Mouse (Mus musculus) brown adipose tissue, adult 24 weeks (tissue): ENCODE data around the gene Cd46. TPM values are rescaled to one million over a fixed set of nuclear protein-coding genes. Genes with fewer than 3 reads are reported as not detected.

Source experiments
- H3K27ac ChIP-seq: fragments of 200-500 bp; replicated peaks from 2 replicates; pipeline ENCODE4 v1.5.1; 2012; ENCODE audit warnings: low read depth, mild to moderate bottlenecking, low read length
- H3K4me1 ChIP-seq: fragments of 200-500 bp; 2 replicates; pipeline ENCODE4 v1.6.1; 2012; ENCODE audit warnings: low read length, mixed read lengths; ENCODE audit not compliant: control insufficient read depth, insufficient read depth, insufficient read length
- H3K4me3 ChIP-seq: fragments of 200-500 bp; 2 replicates; pipeline ENCODE4 v1.5.1; 2012; ENCODE audit warnings: low read depth, mild to moderate bottlenecking, low read length, moderate library complexity; ENCODE audit not compliant: insufficient read depth
- polyA plus RNA-seq: library from polyadenylated mRNA; stranded (reverse); fragments of >200 nt; gene quantifications from 2 replicates; pipeline ENCODE4 v1.2.4, GENCODE M21; 2012; ENCODE audit not compliant: missing spikeins, insufficient read depth, insufficient read length

Cd46 gene
- 0.67 and 1.1 TPM in 2 replicates for polyA plus RNA-seq

DNA sequence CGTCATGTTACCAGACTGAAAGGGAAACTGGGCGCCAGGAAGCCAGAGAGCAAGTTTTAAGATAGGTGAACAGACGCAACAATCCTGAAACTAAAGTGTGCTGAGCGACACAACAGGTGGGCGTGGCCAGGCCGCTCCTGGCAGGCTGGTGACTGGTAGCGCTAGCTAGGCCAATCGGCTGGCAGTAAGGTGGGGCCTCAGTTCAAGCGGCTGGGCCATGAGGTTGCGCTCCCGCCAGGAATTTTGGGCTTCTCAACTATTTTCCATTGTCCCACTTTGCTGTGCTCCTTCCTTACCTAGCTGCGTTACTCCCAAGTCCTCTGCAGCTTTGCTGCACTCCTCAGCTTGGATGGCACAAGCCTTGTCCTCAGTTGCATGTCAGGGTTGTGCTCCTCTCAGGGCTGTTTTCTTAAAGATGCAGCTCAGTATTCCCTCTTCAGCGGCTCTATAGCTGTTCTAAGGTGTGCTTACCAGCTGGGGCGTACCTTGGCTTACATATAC lies at the start of gene Cd46:
TSS of gene Cd46 (minus strand) at position 30 of the 501 bp plus-strand sequence.
- peak within 1 kb of the TSS; percentile 56 for H3K4me3 ChIP-seq
- H3K4me1 ChIP-seq, result no peaks in the 10 kb centered on the region; the same call in 1 of the 2 replicates
- peak within 1 kb of the TSS; percentile 51 for H3K27ac ChIP-seq

DNA sequence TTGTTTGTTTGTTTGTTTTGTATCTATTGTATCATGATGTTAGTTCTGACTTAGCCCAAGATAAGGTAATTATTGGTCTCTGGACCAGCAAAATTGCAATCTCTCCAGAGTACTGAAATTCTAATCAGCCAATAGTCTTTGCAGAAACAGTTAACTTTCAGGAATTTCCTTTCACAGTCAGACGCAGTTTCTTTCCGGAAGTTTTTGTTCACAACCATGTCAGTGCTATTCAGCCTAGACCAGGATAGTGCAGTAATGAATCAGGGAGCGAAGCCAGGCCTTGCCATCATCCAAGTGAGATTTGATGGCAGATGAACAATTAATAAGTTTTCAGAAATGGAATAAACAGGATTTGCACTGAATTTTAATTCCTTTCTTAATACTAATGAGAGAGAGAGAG lies 40.0 kb upstream of the Cd46 start:
- peaks cover 2% of the 10 kb centered on the region; the same call in 1 of the 2 replicates for H3K4me1 ChIP-seq
- H3K27ac ChIP-seq, result 0 out of 2 replicates have a peak overlapping the region, but pooled peaks have one; percentile 37
- H3K4me3 ChIP-seq, result peak overlapping the region; percentile 30; the same call in 1 of the 2 replicates

DNA sequence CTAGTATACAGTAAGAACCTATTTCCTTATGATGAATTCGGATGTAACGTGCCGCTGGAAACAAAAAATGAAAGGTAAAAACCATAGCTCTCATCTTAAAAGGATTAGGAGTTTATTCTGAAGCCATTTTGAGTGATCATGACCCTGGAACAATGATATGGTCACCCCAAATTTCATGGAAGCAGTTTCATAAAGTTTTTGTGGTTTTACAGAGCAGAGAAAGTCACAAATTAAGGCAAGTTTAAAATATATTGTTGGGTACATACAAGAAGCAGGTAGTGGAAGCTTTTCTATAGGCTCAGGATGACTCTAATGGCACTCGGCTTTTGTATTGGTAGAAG lies 39.6 kb upstream of the Cd46 start:
- Histone ChIP-seq H3K27ac (peak overlapping the region; percentile 98), H3K4me3 (peak overlapping the region; percentile 92), H3K4me1 (peaks cover 2% of the 10 kb centered on the region; the same call in 1 of the 2 replicates)

DNA sequence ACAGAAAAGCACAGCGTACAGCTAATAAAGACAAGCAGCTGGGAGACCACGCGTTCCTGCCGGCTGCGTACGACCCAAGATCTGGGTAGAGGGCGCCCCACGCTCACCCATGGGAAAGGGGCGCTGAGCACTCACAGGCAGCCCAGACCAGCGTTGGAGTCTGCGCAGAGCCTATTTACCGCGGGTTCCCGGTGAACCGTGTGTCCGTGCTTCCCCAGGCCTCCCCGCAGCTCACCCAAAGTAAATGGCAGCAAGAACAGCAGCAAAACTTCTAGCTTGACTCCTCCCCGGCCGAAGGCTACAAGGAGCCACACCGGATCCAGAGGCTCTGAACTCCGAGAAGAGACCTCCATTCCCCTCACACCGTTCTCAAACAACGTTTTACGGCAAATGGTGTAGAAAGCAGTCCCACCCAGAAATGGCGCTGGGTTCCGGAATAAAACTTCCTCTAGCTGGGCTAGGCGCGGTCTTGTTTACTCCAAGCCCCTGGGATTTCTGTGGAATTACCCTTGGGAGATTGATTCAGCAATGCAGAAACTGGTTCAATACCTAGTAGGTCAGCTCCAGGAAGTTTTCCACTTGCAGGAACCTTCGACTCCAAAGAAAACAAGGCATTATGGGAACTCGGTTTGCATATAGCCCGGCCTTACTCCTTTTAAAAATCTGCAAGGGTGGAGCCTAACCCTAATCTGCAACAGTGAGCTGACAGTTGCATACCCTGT lies 39.1 kb upstream of the Cd46 start, which contains the start of gene Cr1l:
TSS of gene Cr1l (minus strand) at position 634 of the 722 bp plus-strand sequence.
- peak within 1 kb of the TSS; percentile 92 for H3K4me3 ChIP-seq
- H3K27ac ChIP-seq, result peak within 1 kb of the TSS; percentile 98
- H3K4me1 ChIP-seq, result peaks cover 2% of the 10 kb centered on the region; the same call in 1 of the 2 replicates

DNA sequence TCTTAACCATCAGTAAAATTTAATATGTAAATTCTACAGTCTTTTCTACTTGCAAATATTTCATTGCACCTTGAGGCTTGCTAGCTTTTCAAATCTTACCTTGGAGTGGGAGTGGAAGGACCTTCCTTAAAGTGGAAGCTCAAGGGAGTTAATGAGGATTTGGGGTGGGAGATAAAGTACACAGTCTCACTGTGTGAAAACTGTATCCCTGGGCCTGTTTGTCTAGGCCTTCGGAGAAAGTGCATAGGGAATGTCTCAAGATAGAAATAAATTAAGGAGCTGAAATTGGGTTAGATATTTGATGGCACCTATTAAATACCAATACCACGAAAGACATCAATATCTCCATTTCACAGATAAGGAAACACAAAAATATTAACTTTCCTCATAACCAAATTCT lies 38.4 kb upstream of the Cd46 start:
- Histone ChIP-seq H3K27ac (peak overlapping the region; percentile 98), H3K4me3 (peak overlapping the region; percentile 92), H3K4me1 (peaks cover 2% of the 10 kb centered on the region; the same call in 1 of the 2 replicates)

DNA sequence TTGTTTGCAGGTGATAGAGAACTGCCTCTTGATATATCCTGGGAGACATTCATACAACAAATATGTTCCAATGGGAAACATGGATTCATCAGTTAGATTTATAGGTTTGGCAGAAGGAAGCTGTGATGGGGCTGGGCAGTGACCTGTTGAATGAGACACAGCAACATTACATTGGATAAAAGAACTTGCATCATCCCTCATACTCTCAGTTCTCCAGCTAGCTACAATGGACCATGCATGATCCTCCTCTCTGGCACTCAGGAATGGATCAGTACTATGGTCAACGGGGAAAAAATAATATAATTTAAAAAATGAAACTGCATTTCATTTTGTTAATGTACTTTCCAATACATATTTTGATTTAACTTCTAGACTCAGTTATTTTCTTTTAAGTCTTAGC lies 37.8 kb upstream of the Cd46 start:
- Histone ChIP-seq H3K27ac (no peak overlapping the region), H3K4me1 (peaks cover 4% of the 10 kb centered on the region; the same call in 1 of the 2 replicates), H3K4me3 (0 out of 2 replicates have a peak overlapping the region, but pooled peaks have one; percentile 18)

DNA sequence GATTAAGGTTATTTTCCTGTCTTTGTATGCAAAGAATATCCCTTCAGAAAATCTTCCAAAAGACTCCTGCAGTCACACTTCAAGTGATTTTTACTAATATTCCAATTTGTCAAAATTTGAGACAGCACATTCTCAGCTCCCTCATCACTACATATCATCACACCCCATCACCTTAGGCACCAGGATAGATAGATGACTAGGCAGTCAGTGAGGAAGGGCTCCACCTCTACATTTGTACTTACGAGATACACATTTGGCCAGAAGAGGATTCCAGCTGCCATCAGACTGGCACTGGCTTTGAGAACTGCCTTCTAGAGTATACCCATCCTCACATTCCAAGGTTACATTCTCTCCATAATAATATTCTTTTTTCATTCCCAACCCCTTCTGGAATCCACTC lies 22.4 kb upstream of the Cd46 start:
- no peak overlapping the region for H3K27ac ChIP-seq
- no peaks in the 10 kb centered on the region for H3K4me1 ChIP-seq
- no peak overlapping the region for H3K4me3 ChIP-seq

DNA sequence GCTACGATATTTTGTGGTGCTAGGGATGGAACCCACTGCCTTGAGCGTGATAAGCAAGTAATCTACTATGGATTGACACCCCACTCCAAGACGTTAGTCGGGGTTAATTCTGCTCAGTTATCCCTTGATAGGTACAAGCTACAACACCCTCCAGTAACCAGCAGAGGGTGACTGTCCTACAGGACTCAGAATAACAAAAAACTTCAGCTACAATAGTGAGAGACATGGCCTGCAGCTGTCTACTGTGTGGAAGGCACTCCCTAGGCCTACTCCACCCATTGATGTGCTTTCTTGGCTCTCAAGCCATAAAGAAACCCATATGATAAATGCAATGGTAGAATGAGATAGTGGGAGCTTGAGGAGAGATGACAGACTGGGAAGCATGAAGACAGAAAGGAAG lies 21.6 kb upstream of the Cd46 start:
- H3K4me1 ChIP-seq, result no peaks in the 10 kb centered on the region
- no peak overlapping the region for H3K27ac ChIP-seq
- H3K4me3 ChIP-seq, result no peak overlapping the region

DNA sequence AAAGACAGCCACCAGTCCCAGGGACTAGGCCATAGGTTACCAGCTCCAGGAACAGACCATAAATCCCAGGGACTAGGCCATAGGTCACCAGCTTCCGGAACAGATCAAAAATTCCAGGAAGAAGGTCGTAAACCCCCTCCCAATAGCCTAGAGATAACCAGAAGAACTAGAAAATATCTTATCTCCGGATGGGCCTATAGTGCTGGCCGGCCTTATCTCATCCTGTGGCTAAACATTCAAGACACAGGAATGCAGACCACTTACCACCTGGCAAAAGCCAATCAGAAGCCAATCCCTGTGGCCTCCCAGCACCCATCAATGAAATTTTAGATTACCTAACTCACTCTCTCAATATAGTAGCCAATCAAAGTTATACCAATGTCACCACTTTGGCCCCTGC lies 8.6 kb upstream of the Cd46 start:
- no peak overlapping the region for H3K27ac ChIP-seq
- no peak overlapping the region for H3K4me3 ChIP-seq
- H3K4me1 ChIP-seq, result no peaks in the 10 kb centered on the region

DNA sequence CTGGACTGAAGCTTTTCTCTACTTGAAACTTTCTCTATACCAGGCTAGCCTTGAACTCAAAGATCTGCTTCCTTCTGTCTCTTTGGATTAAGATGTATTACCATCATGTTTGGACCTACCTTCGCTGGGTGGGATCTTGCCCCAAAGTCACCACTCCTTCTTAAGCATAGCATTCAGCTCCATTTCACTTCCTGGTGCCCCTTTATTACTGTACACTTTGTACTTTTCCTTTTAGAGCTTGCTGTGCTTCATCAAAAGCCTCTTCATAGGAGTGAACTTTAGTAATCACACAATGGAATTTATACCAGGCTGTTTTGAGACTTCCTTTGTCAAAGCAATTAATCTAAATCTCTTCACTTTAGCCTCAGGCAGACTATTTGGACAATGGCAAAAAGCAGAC lies 6.0 kb upstream of the Cd46 start:
- H3K27ac ChIP-seq, result no peak overlapping the region
- no peaks in the 10 kb centered on the region; the same call in 1 of the 2 replicates for H3K4me1 ChIP-seq
- no peak overlapping the region for H3K4me3 ChIP-seq

DNA sequence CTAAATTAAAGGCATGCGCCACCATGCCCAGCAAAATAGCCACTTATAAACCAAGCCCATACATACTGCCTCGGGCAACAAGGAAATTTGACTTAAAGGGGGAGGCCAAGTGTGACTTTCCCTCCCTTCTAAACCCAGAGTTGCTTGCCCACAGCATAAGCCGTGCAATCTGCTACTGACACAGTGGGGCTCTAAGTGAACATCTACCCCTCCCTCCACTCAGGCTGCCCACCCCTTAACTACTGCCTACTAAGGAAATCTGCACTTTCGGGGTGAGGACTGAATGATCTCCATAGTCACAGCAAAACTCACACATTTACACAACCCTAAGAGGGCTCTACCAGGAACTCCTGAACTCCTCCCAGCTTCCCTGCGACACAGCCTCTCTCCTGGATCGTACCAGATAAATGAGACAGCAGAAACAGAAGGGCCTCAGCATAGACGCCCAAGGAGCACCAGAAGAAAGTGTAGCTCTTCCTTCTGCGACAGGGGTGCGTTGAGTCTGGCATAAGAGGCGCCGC lies 290 bp downstream of the Cd46 start:
- Histone ChIP-seq H3K4me3 (peak overlapping the region; percentile 56), H3K27ac (peak overlapping the region; percentile 51), H3K4me1 (no peaks in the 10 kb centered on the region; the same call in 1 of the 2 replicates)

DNA sequence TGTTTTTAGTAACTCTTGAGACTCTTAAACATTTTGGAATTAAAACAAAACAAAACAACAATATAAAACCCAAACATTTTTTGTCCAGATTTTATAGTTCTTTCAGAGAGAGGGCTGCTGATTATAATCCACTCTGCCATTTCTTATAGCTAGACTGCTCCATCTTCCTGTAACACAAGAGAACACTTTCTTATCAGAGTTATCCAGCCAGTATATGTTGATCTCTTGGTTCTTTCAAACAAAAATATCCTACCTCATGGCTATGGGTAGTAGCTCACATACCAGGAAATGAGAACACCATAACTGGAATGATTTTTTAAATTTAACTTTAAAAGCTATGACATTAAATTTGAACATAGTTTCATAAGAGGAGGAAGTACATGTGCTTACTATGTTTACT lies 9.9 kb downstream of the Cd46 start:
- H3K27ac ChIP-seq, result no peak overlapping the region
- no peak overlapping the region for H3K4me3 ChIP-seq
- H3K4me1 ChIP-seq, result no peaks in the 10 kb centered on the region

DNA sequence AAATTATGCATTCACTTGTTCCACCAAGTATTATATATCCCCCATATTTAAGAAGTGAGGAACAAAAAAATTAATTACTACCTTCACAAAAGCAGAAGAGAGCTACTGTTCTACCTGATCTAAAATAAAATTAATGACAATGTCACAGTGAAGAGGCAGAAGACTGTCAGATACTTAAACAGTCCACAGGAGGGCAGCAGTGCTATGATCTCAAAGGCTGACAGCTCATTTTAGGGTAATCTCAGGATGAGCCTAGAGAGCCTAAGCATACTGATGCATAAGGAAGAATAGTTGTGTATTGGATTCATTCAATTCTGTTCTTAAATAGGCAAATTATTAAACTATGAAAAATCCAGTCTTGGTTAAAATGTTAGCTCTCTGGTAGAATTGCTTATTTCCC lies 51.6 kb downstream of the Cd46 start:
- Histone ChIP-seq H3K27ac (no peak overlapping the region), H3K4me1 (no peaks in the 10 kb centered on the region), H3K4me3 (no peak overlapping the region)

DNA sequence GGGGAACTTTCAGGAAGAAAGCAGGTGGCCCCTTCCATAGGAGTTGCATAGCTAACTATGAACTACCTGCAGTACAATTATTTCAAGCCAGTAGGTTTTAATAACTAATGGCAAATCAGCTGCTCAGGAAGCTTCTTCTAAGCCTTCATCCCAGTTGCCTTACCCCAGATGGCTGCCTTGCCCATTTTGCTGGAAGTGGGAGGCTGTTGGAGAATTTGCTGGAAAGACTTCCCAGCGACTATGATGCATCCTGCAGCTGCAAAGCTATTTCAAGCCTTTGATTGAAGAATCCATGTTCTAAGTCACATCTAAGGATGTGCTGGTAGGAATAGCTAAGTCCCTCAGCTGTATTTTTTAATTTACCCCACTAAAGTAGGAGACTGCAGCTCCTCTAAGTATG lies 53.7 kb downstream of the Cd46 start:
- H3K4me3 ChIP-seq, result no peak overlapping the region
- no peaks in the 10 kb centered on the region for H3K4me1 ChIP-seq
- no peak overlapping the region for H3K27ac ChIP-seq

DNA sequence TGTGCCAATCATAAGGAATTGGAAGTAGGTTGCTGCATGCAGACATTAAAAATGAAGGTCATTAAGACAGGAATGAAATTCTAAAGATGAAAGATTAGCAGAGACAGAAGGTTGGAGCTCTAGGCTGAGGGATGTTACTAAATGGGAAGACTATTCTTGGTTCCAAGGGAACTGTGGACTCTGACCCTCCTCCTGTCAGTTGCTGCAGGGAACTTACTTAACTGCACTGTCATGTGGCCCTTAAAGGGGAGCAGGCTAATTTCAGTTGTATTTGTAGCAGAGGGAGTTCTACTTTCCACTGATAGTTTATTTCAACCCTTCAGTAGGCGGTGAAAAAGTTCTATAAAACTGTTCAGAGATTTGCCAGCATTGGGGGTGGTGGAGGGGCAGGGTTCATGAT lies 54.1 kb downstream of the Cd46 start:
- Histone ChIP-seq H3K27ac (no peak overlapping the region), H3K4me3 (no peak overlapping the region), H3K4me1 (no peaks in the 10 kb centered on the region)

DNA sequence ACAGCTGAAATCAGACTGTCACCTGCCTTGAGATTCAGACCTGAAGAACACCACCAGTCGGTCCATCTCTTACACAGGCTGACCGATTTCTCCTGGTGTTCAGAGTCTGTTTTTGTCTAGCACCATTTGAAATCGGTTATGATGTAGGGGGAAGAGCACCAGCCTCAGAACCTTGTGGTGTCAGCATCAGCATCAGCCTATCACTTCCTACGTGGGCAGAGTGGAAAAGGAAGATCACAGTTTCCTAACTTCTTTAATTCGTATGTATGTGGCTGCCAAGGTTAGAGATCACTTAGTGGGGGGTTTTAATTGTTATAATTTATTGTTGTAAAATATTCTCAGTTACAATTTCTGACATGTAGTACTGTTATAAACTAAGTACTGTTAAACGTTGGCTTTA lies 54.6 kb downstream of the Cd46 start:
- Histone ChIP-seq H3K4me3 (no peak overlapping the region), H3K4me1 (no peaks in the 10 kb centered on the region), H3K27ac (no peak overlapping the region)
